Mouse (Mus musculus) midbrain, postnatal 0 days (tissue): ENCODE measurements around the gene Trnt1. TPM values are rescaled to one million over a fixed set of nuclear protein-coding genes. Genes with fewer than 3 reads are reported as not detected.
A peak's percentile ranks its signal among the peaks of the same experiment; 100 is the strongest.

Experiments used
- ATAC-seq: fragments of 200-750 bp; cut with Nextera tagmentation; 2 replicates; pipeline ENCODE4 v1.8.0; 2017; ENCODE audit warnings: moderate number of reproducible peaks, mild to moderate bottlenecking, moderate TSS enrichment, moderate library complexity; ENCODE audit not compliant: low FRiP score
- DNase-seq: peaks from one replicate; pipeline ENCODE4 v3.0.0-alpha.2; 2015; ENCODE audit warnings: low spot score
- H3K27ac ChIP-seq: fragments of 300-500 bp; sonication (generic); 2 replicates; pipeline ENCODE4 v1.5.1; 2014; ENCODE audit warnings: low read depth, mild to moderate bottlenecking, low read length, mixed read lengths
- H3K27me3 ChIP-seq: fragments of 300-500 bp; sonication (generic); 2 replicates; pipeline ENCODE4 v1.6.1; 2014; ENCODE audit warnings: low read length, control low read depth, mixed read lengths; ENCODE audit not compliant: insufficient read depth
- H3K36me3 ChIP-seq: fragments of 300-500 bp; sonication (generic); 2 replicates; pipeline ENCODE4 v1.6.1; 2014; ENCODE audit warnings: low read length, control low read depth, mixed read lengths; ENCODE audit not compliant: insufficient read depth
- H3K4me1 ChIP-seq: fragments of 300-500 bp; sonication (generic); 2 replicates; pipeline ENCODE4 v1.6.1; 2014; ENCODE audit warnings: mild to moderate bottlenecking, control low read depth, antibody characterized with exemption, low read length, mixed read lengths; ENCODE audit not compliant: insufficient read depth
- H3K4me2 ChIP-seq: fragments of 300-500 bp; sonication (generic); 2 replicates; pipeline ENCODE4 v1.6.1; 2014; ENCODE audit warnings: low read depth, mild to moderate bottlenecking, low read length, mixed read lengths; ENCODE audit not compliant: poor library complexity, severe bottlenecking
- H3K4me3 ChIP-seq: fragments of 300-500 bp; sonication (generic); 2 replicates; pipeline ENCODE4 v1.5.1; 2014; ENCODE audit warnings: low read depth, mild to moderate bottlenecking, low read length, moderate library complexity
- H3K9ac ChIP-seq: fragments of 300-500 bp; sonication (generic); replicated peaks from 2 replicates; pipeline ENCODE4 v1.6.1; 2014; ENCODE audit warnings: mild to moderate bottlenecking, low read length, moderate library complexity, mixed read lengths; ENCODE audit not compliant: poor library complexity, severe bottlenecking
- H3K9me3 ChIP-seq: fragments of 300-500 bp; sonication (generic); 2 replicates; pipeline ENCODE4 v1.6.1; 2016; ENCODE audit warnings: low read length, control low read depth
- CTCF ChIP-seq: IDR thresholded peaks from 2 replicates; pipeline ENCODE4 v1.5.1; 2016; ENCODE audit warnings: antibody characterized with exemption, mild to moderate bottlenecking
- WGBS: fragments of 180-500 bp; shearing (Covaris S2); extraction: QIAGEN DNeasy Blood & Tissue Kit; methylation state at CpG from one replicate; pipeline ENCODE4 v1.1.7; 2014; 5-methylcytosine and 5-hydroxymethylcytosine counted together
- polyA plus RNA-seq: library from polyadenylated mRNA; unstranded; fragments of >200 nt; fragmentation: Nextera tagmentation; extraction: Ambion mirVana; gene quantifications from 2 replicates; pipeline ENCODE4 v1.2.1, GENCODE M21; 2015
- total RNA-seq: library from RNA; depleted of rRNA; stranded (reverse); fragments of >200 nt; gene quantifications from 2 replicates; pipeline ENCODE4 v1.2.3, GENCODE M21; 2014

Trnt1 gene
- total and polyA plus RNA-seq, 2 experiments from 2014 or later: 20.8 to 54.8 TPM

DNA sequence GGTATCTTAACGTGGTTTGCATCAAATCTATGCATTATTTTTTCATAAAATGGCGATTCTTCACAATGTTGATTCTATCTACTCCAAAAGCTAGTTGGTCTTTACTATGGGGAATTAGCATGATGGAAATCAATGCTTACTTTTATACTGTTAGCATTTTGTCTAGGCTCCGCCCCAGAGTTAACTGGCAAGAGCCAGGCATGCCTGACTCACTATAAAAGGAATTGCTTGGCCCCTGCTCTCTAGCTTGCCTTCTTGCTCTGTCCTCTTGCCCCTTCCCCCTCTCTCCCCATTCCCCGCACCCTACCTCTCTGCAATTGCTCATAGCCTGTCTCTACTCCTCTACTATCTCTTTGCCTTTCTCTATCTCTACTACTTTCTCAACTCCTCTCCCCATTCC lies 2.1 kb upstream of the Trnt1 start:
- TF ChIP-seq CTCF: no peak
- Histone ChIP-seq H3K27ac (no peak overlapping the region), H3K4me3 (no peak overlapping the region), H3K4me1 (peaks cover 4% of the 10 kb centered on the region), H3K4me2 (no peak overlapping the region), H3K27me3 (no peaks in the 10 kb centered on the region), H3K9ac (no peak overlapping the region), H3K9me3 (no peaks in the 10 kb centered on the region), H3K36me3 (no peaks in the 10 kb centered on the region; the same call in 1 of the 2 replicates)
- WGBS: 85% methylated on average over 4 of the region's 4 CpGs
- DNase-seq (no peak), ATAC-seq (no peak)

DNA sequence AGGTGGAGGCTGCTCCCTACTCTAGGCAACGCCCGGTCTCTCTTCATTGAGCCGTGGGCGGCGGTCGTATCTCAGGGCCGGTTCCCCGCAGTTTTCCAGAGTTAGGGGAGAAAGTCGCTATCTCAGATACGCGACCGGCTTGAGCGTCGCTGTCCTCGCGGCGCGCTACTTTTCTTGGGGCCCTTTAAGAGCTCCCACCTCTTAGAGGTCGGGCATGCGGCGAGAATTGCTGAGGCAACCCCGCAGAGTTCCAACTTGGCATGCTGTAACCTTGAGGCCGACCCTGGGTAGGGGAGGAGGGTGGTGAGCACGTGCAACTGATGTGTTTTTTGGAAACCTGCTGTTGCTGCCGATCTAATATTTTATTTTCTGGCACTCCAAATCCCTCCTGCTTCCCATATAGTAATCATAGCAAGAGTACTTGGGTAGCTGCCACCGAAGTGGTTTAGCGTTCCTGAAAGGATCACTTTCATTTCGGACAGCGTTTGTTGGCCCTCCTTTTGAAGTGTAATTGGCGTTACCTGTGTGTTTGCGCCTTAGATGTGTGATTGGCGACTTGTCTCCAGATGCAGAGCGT lies 458 bp downstream of the Trnt1 start:
- peak; percentile 22 for DNase-seq
- H3K27ac ChIP-seq: 0 out of 2 replicates have a peak overlapping the region, but pooled peaks have one; percentile 33
- H3K4me1 ChIP-seq: peaks cover 4% of the 10 kb centered on the region
- no peak for TF ChIP-seq CTCF
- peak overlapping the region; percentile 79 for H3K4me2 ChIP-seq
- WGBS: 3% methylated on average over 32 of the region's 33 CpGs
- H3K4me3 ChIP-seq: peak overlapping the region; percentile 79
- no peaks in the 10 kb centered on the region for H3K27me3 ChIP-seq
- no peaks in the 10 kb centered on the region for H3K9me3 ChIP-seq
- peaks cover 5% of the 10 kb centered on the region; the same call in 1 of the 2 replicates for H3K36me3 ChIP-seq
- H3K9ac ChIP-seq: peak overlapping the region; percentile 42
- peak; percentile 86 for ATAC-seq

GRCm38 (mm10) chr6:106770046-106770445 lies 1.1 kb downstream of the Trnt1 start:
- H3K36me3 ChIP-seq: peaks cover 5% of the 10 kb centered on the region; the same call in 1 of the 2 replicates
- TF ChIP-seq CTCF: no peak
- peak overlapping the region; percentile 42; the same call in 1 of the 2 replicates for H3K9ac ChIP-seq
- H3K27ac ChIP-seq: no peak overlapping the region
- peak overlapping the region; percentile 79 for H3K4me3 ChIP-seq
- H3K9me3 ChIP-seq: no peaks in the 10 kb centered on the region
- no peak for ATAC-seq
- H3K4me1 ChIP-seq: peaks cover 4% of the 10 kb centered on the region
- peak overlapping the region; percentile 79 for H3K4me2 ChIP-seq
- H3K27me3 ChIP-seq: no peaks in the 10 kb centered on the region
- no peak for DNase-seq
- WGBS: 56% methylated on average over 4 of the region's 4 CpGs

DNA sequence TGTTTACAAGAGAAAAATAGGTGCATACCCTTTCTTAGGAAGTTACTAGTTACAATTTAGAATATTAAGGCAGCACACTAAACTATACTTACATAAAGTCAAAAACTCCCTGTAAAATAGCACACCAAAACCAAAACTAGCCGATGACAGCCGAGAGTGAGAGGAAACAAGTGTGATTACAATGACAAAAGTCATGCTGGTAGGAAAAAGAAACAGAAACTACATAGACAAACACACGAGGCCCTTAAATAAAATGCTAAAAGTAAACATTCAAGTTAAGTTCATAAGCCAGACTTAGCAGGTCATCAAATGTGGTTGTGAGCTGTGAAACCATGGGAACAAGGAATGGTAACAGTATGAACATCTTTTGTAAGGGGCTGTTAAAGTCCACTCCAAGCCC lies 18.2 kb downstream of the Trnt1 start:
- Histone ChIP-seq H3K4me2 (no peak overlapping the region), H3K9me3 (no peaks in the 10 kb centered on the region), H3K27ac (no peak overlapping the region), H3K36me3 (peaks cover 16% of the 10 kb centered on the region; the same call in 1 of the 2 replicates), H3K9ac (no peak overlapping the region), H3K27me3 (no peaks in the 10 kb centered on the region), H3K4me1 (no peaks in the 10 kb centered on the region), H3K4me3 (no peak overlapping the region)
- 91% methylated on average over 3 of the region's 3 CpGs for WGBS
- TF ChIP-seq CTCF: no peak
- ATAC-seq (no peak), DNase-seq (no peak)

DNA sequence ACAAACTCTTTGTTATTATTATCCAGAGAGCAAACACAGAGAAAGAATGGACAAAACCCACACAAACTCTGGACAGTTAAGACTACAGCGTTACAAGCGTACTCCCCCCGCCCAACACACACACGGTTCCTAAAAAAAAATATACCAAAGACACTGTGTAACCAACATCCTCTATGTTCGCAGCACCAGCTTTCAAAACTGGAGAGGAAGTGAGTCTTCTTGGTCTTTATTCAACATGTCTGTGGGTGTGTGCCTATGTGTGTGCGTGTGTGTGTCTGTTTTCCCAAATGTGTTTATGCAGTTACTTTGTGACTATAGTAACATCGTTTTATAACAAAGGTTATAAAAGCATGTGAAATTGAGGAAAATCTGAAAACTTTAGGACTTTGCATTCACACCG lies 22.5 kb downstream of the Trnt1 start:
- DNase-seq (no peak), ATAC-seq (no peak)
- no peak overlapping the region for H3K4me2 ChIP-seq
- H3K4me3 ChIP-seq: no peak overlapping the region
- H3K27ac ChIP-seq: no peak overlapping the region
- no peaks in the 10 kb centered on the region for H3K9me3 ChIP-seq
- TF ChIP-seq CTCF: no peak
- no peak overlapping the region for H3K9ac ChIP-seq
- H3K4me1 ChIP-seq: no peaks in the 10 kb centered on the region
- WGBS: 96% methylated on average over 8 of the region's 8 CpGs
- H3K36me3 ChIP-seq: peaks cover 31% of the 10 kb centered on the region
- no peaks in the 10 kb centered on the region for H3K27me3 ChIP-seq

DNA sequence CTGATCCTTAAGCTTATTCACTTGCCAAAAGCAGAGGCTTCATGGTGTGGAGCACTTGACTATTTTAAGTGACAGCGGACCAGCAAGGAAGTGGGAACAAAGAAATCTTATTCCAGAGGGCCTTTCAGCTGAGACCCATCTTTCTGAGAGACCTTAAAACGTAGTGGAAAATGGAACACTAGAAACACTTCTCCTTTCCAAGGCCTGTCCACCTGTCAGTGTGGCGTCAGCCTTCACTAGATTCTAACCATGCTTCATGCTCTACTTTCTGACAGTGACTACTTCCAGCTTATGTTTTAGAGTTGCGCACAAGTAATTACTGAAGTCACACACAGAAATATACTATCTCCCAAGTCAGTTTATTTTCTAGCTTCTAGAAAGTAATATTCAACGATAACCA lies 23.6 kb downstream of the Trnt1 start:
- no peak for TF ChIP-seq CTCF
- DNase-seq: no peak
- no peaks in the 10 kb centered on the region for H3K9me3 ChIP-seq
- no peaks in the 10 kb centered on the region for H3K27me3 ChIP-seq
- no peak overlapping the region for H3K9ac ChIP-seq
- H3K36me3 ChIP-seq: peaks cover 27% of the 10 kb centered on the region
- H3K4me3 ChIP-seq: no peak overlapping the region
- H3K27ac ChIP-seq: no peak overlapping the region
- 98% methylated on average over 5 of the region's 5 CpGs for WGBS
- no peaks in the 10 kb centered on the region for H3K4me1 ChIP-seq
- no peak overlapping the region for H3K4me2 ChIP-seq
- ATAC-seq: no peak
